Mouse (Mus musculus) megakaryocyte progenitor cell, adult 5-6 weeks (primary cell): ENCODE measurements around the gene Dgcr2. TPM values are rescaled to one million over a fixed set of nuclear protein-coding genes. Genes with fewer than 3 reads are reported as not detected.

Experiments
- ATAC-seq: replicated peaks from 2 replicates; pipeline ENCODE4 v1.8.0; 2016; ENCODE audit warnings: mild to moderate bottlenecking, moderate TSS enrichment, inconsistent platforms; ENCODE audit not compliant: poor library complexity
- total RNA-seq, 2 experiments: library from RNA; stranded (forward) in 1 of 2; stranded (reverse) in 1 of 2; fragments of 157-497, 149-512 nt in 1 of 2; fragments of 200-1000 nt in 1 of 2; gene quantifications; 2 replicates each; pipeline versions ENCODE4 v1.2.3 to v1.2.4; 2015 to 2017

Gene Dgcr2
- total RNA-seq (2015): 21.6 and 23.8 TPM in 2 replicates
- total RNA-seq (2017): 40.4 and 50.0 TPM in 2 replicates

GRCm38 (mm10) chr16:17898462-17898861 lies at the start of gene Dgcr2, which contains the start of gene Tssk2:
Dgcr2 (minus strand) TSS chr16:17898562.
Tssk2 (plus strand) TSS chr16:17898637.
- no peak for ATAC-seq

DNA sequence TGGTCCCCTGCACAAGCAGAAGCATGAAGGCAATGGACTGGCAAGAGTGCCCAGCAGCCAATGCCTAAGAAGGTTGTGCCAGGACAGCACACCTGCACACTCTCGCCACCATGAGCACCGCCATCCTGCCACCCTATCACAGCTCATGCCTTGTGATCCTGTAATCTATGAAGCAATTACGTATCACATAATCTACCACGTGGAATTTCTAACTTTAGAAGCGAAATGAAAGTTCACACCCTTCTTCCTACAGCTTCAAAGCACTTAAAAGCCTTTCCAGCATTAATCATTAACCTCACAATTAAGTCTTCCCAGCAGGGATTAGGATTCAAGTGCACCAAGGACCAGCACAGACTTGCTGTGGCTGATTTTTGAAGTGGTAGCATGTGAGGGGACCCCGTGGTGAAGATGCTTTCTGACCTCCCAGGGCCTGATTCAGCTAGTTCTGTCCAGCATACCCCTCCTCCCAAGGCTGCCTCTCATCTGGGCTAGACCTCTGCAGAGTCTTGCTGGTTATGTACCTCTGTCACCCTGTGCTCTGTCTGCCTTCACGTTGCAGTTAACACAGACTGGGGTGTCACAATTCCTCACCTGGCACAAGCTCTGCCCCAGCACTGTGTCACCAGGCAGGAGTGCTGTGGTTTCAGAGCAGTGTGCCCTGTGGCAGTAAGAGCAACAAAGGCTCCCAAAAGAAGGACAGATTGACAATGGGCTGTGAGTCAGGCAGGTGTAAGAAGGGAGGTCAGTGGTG lies 46.9 kb upstream of the Dgcr2 start:
- no peak for ATAC-seq

GRCm38 (mm10) chr16:17943466-17943865 lies 45.1 kb upstream of the Dgcr2 start:
- no peak for ATAC-seq

- peak; percentile 75 for ATAC-seq
These were observed 40.9 kb upstream of the Dgcr2 start for GRCm38 (mm10) chr16:17939255-17939751.

GRCm38 (mm10) chr16:17938821-17939220 lies 40.5 kb upstream of the Dgcr2 start:
- peak; percentile 89 for ATAC-seq

- no peak for ATAC-seq
These were observed 39.8 kb upstream of the Dgcr2 start for GRCm38 (mm10) chr16:17938187-17938586.

GRCm38 (mm10) chr16:17936776-17937175 lies 38.4 kb upstream of the Dgcr2 start:
- no peak for ATAC-seq

DNA sequence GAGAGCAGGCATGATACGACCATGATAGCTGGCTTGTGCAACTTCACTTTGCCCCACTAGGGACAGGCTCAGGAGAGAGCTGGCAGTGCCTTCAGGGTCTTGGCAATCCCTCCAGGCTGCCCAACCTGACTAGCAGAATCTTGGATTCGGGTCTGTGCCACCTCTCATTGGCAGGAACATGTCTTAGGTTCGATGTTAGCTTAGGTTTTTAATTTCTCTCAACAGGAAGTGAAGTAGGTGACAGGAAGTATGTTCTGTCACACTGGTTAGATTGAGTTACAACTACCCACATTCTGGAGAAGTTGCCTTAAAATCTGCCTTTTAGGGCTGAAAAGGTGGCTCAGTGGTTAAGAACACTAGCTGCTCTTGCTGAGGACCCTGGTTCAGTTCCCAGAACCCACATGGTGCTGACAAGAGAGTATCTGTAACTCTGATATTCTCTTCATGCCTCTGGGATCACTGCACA lies 36.1 kb upstream of the Dgcr2 start:
- peak; percentile 44 for ATAC-seq

GRCm38 (mm10) chr16:17933594-17934444 lies 35.5 kb upstream of the Dgcr2 start:
- peak; percentile 54 for ATAC-seq

GRCm38 (mm10) chr16:17931906-17932460 lies 33.6 kb upstream of the Dgcr2 start:
- no peak for ATAC-seq

- ATAC-seq: no peak
These were observed 31.3 kb upstream of the Dgcr2 start for GRCm38 (mm10) chr16:17929631-17930030.

DNA sequence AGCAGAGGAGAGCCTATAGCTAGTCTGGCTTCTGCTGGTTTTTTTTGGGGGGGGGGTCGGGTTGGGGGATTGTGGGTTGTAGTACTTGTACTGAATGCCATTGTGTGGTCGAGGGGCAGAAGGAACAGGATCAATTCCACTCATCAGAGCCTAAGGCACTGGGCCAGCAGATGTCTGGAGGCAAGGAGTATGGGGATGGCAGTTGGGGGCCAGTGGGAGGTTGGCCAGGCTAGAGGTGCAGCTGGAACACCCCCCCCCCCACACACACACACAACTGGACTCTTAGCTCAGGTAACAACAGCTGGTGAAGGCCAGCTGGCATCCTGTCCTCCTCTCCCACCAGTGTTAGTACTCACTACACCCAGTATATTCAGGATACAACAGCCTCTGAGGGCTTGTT lies 30.8 kb upstream of the Dgcr2 start:
- no peak for ATAC-seq

GRCm38 (mm10) chr16:17928627-17929104 lies 30.3 kb upstream of the Dgcr2 start:
- peak; percentile 82 for ATAC-seq

DNA sequence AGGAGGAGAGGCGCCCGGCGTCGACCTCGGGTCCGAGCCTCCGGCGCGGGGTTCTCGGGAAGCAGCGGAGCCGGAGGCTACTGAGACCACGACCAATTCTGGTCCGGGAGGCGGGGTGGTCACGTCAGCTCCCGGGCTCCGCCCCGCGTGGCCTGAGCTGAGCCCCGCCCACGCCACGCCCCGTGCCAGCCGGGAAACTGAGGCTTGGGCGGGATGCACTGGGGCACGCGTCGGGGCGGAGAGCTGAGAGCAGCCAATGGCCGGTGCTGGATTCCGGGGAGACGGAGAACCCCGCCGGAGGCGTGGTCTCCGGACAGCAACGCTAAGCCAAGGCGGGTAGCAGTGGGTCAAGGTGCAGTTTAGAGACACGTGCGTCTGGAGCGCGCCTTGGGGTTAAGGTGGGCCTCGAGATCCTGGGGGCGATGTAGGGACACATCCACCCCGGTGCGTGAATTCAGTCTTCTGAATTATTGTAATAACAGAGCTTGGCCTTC lies 29.8 kb upstream of the Dgcr2 start, which contains the start of gene Slc25a1:
TSS of gene Slc25a1 (minus strand) at position 133 of the 494 bp plus-strand sequence.
- ATAC-seq: peak; percentile 65

DNA sequence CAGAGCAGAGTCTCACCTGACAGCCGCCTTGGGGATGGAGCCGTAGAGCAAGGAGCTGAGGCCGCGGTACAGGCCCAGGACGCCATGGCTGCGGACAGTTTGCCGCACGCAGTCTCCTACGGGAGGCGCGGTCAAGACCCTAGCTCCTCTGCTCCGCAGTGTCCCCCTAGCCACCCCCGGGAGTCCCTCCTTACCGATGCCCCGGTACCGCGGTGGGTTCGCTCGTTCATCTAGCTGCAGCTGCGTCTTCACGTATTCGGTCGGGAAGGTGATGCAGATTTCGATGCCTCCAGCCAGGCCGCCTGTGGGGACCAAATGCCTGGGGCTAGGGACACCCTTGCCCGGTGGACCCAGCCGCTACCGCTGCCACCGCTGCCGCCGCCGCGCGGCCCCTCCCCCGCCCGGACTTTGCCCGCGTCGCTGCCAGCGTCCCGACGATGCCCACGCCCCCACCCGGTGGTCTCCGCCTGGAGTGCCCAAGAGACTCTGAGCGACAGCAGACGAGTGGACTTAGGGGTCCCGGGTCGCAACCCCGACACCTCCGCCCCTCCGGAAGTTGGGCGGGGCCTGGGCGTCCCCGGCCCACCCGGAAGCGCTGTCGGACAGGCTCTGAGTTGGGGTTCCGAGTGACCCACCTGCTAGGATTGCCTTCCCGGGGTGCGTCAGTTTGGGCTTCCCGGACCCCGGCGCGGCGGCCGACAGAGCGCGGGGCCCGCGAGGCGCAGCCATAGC lies 29.2 kb upstream of the Dgcr2 start:
- ATAC-seq: no peak

- ATAC-seq: no peak
These were observed 23.8 kb upstream of the Dgcr2 start for GRCm38 (mm10) chr16:17922163-17922538.

GRCm38 (mm10) chr16:17921325-17922162 lies 23.2 kb upstream of the Dgcr2 start:
- peak; percentile 93 for ATAC-seq

DNA sequence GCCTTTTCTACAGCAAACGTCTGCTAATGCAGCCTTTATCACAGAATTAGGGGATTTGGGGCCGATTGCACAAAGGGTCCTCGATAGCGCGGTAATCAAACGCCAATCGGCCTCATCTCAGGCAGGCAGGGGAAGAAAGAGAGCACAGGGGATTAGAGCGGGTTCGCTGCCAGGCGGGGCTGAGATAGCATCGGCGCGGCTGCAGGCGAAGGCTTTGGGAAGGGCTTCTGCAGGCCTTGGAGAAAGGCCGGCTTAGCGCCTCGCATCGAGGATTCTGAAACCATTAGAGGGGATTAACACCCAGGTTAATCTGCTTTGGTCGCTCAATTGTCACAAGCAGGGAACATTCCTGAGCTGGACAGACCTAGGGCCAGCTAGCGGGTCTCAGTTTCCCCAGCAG lies 22.2 kb upstream of the Dgcr2 start:
- ATAC-seq: no peak
